Mouse (Mus musculus) CH12.LX (cell line): ENCODE results near the gene Ctdspl2. TPM values are rescaled to one million over a fixed set of nuclear protein-coding genes. Genes with fewer than 3 reads are reported as not detected.
"Not testable (repeated sequence)": the region's sequence is repeated elsewhere in the genome, so short reads cannot be mapped to it uniquely, and the experiment has no call there.

ENCODE experiments used
- DNase-seq: peaks from one replicate; pipeline ENCODE4 v3.0.0-alpha.2; 2013; ENCODE audit errors: extremely low read depth
- H3K27ac ChIP-seq: 2 replicates; pipeline ENCODE4 v1.5.1; 2012; ENCODE audit warnings: low read depth, mild to moderate bottlenecking, control low read depth, moderate library complexity; ENCODE audit not compliant: insufficient read depth
- H3K27me3 ChIP-seq: replicated peaks from 2 replicates; pipeline ENCODE3; 2012; ENCODE audit warnings: inconsistent platforms
- H3K36me3 ChIP-seq, 2 experiments: replicated peaks in 1 of 2; 2 replicates each; pipeline versions ENCODE3 to v1.6.1; 2012; ENCODE audit warnings: inconsistent platforms in 1 of 2, low read length in 1 of 2, mild to moderate bottlenecking in 1 of 2, mixed read lengths in 1 of 2, moderate library complexity in 1 of 2; ENCODE audit not compliant: control insufficient read depth in 1 of 2, insufficient read depth in 1 of 2
- H3K4me1 ChIP-seq, 2 experiments: 2 replicates each; pipeline ENCODE4 v1.6.1; 2012; ENCODE audit warnings: inconsistent platforms in 1 of 2, moderate library complexity in 1 of 2; ENCODE audit not compliant: insufficient read depth in 2 of 2, control insufficient read depth in 1 of 2
- H3K4me2 ChIP-seq: 2 replicates; pipeline ENCODE4 v1.6.1; 2012; ENCODE audit warnings: low read depth, mild to moderate bottlenecking, control low read depth; ENCODE audit not compliant: poor library complexity, insufficient read depth, severe bottlenecking
- H3K4me3 ChIP-seq, 3 experiments: fragments of 150-350 bp in 1 of 3; sonication (generic) in 1 of 3; replicated peaks in 1 of 3; 2 replicates each; pipeline versions ENCODE3 to v1.5.1; 2011 to 2012; ENCODE audit warnings: low read depth in 2 of 3, low read length in 2 of 3, mild to moderate bottlenecking in 2 of 3, moderate library complexity in 2 of 3, control low read depth in 1 of 3, improper control_type of control experiment in 1 of 3, inconsistent platforms in 1 of 3, mixed read lengths in 1 of 3; ENCODE audit not compliant: poor library complexity in 1 of 3
- H3K79me2 ChIP-seq: replicated peaks from 2 replicates; pipeline ENCODE4 v1.6.1; 2012; ENCODE audit warnings: mild to moderate bottlenecking, moderate library complexity; ENCODE audit not compliant: control insufficient read depth, poor library complexity, insufficient read depth, severe bottlenecking; ENCODE audit errors: extremely low read depth
- H3K9ac ChIP-seq: 2 replicates; pipeline ENCODE4 v1.6.1; 2012; ENCODE audit warnings: low read depth, mild to moderate bottlenecking, control low read depth, moderate library complexity; ENCODE audit not compliant: insufficient read depth
- H3K9me3 ChIP-seq: replicated peaks from 2 replicates; pipeline ENCODE3; 2012; ENCODE audit warnings: low read length, inconsistent platforms, mixed read lengths
- CHD1 ChIP-seq: IDR thresholded peaks from 2 replicates; pipeline ENCODE4 v1.6.1; 2012; ENCODE audit warnings: low read depth, low read length, improper control_type of control experiment, inconsistent platforms
- CHD2 ChIP-seq: IDR thresholded peaks from 2 replicates; pipeline ENCODE4 v1.6.1; 2011; ENCODE audit warnings: low read length, improper control_type of control experiment
- CTCF ChIP-seq, 2 experiments: IDR thresholded peaks in 1 of 2; conservative IDR thresholded peaks in 1 of 2; 2 replicates each; pipeline ENCODE4 v1.5.1; 2011 to 2012; ENCODE audit warnings: low read depth in 2 of 2, low read length in 2 of 2, improper control_type of control experiment in 1 of 2, inconsistent platforms in 1 of 2, mild to moderate bottlenecking in 1 of 2, moderate library complexity in 1 of 2
- ELF1 ChIP-seq: IDR thresholded peaks from 2 replicates; pipeline ENCODE4 v1.6.1; 2014; ENCODE audit warnings: low read depth, mild to moderate bottlenecking, inconsistent platforms, low read length, improper control_type of control experiment
- EP300 ChIP-seq: IDR thresholded peaks from 2 replicates; pipeline ENCODE4 v1.6.1; 2011; ENCODE audit warnings: low read length, improper control_type of control experiment
- JUN ChIP-seq: IDR thresholded peaks from 2 replicates; pipeline ENCODE4 v1.6.1; 2011; ENCODE audit warnings: low read depth, mild to moderate bottlenecking, low read length, improper control_type of control experiment, moderate library complexity; ENCODE audit not compliant: insufficient read depth
- KAT2A ChIP-seq: IDR thresholded peaks from 2 replicates; pipeline ENCODE4 v1.6.1; 2012; ENCODE audit warnings: low read length, improper control_type of control experiment, inconsistent platforms; ENCODE audit not compliant: insufficient replicate concordance
- MYC ChIP-seq: IDR thresholded peaks from 2 replicates; pipeline ENCODE4 v1.6.1; 2011; ENCODE audit warnings: low read depth, mild to moderate bottlenecking, improper control_type of control experiment, low read length
- NRF1 ChIP-seq: IDR thresholded peaks from 2 replicates; pipeline ENCODE4 v1.6.1; 2014; ENCODE audit warnings: low read depth, mild to moderate bottlenecking, inconsistent platforms, low read length, improper control_type of control experiment, moderate library complexity
- PAX5 ChIP-seq: IDR thresholded peaks from 2 replicates; pipeline ENCODE4 v1.6.1; 2012; ENCODE audit warnings: low read length, inconsistent platforms, mixed read lengths
- POLR2AphosphoS2 ChIP-seq: IDR thresholded peaks from 2 replicates; pipeline ENCODE4 v1.6.1; 2011; ENCODE audit warnings: low read depth, low read length, improper control_type of control experiment
- RAD21 ChIP-seq: IDR thresholded peaks from 2 replicates; pipeline ENCODE4 v1.6.1; 2011; ENCODE audit warnings: low read depth, mild to moderate bottlenecking, low read length, improper control_type of control experiment, moderate library complexity
- RCOR1 ChIP-seq: conservative IDR thresholded peaks from 2 replicates; pipeline ENCODE4 v1.6.1; 2012; ENCODE audit warnings: low read depth, mild to moderate bottlenecking, inconsistent platforms, low read length, improper control_type of control experiment
- SIN3A ChIP-seq: IDR thresholded peaks from 2 replicates; pipeline ENCODE4 v1.6.1; 2012; ENCODE audit warnings: low read length, improper control_type of control experiment, inconsistent platforms
- SMC3 ChIP-seq: IDR thresholded peaks from 2 replicates; pipeline ENCODE4 v1.6.1; 2011; ENCODE audit warnings: low read depth, low read length, improper control_type of control experiment
- TBP ChIP-seq: conservative IDR thresholded peaks from 2 replicates; pipeline ENCODE4 v1.6.1; 2011; ENCODE audit warnings: low read depth, low read length, improper control_type of control experiment
- TCF12 ChIP-seq: IDR thresholded peaks from 2 replicates; pipeline ENCODE4 v1.6.1; 2014; ENCODE audit warnings: low read depth, mild to moderate bottlenecking, inconsistent platforms, low read length, improper control_type of control experiment
- USF1 ChIP-seq: IDR thresholded peaks from 2 replicates; pipeline ENCODE4 v1.6.1; 2014; ENCODE audit warnings: low read depth, mild to moderate bottlenecking, inconsistent platforms, low read length, improper control_type of control experiment
- USF2 ChIP-seq: conservative IDR thresholded peaks from 2 replicates; pipeline ENCODE4 v1.6.1; 2011; ENCODE audit warnings: low read depth, low read length, improper control_type of control experiment
- ZC3H11A ChIP-seq: IDR thresholded peaks from 2 replicates; pipeline ENCODE4 v1.6.1; 2012; ENCODE audit warnings: low read depth, mild to moderate bottlenecking, inconsistent platforms, low read length, improper control_type of control experiment
- ZKSCAN1 ChIP-seq: IDR thresholded peaks from 2 replicates; pipeline ENCODE4 v1.6.1; 2012; ENCODE audit warnings: low read depth, inconsistent platforms, low read length, improper control_type of control experiment, borderline replicate concordance
- ZNF384 ChIP-seq: IDR thresholded peaks from 2 replicates; pipeline ENCODE4 v1.6.1; 2012; ENCODE audit warnings: low read depth, low read length, improper control_type of control experiment, inconsistent platforms
- dilution Hi-C: fragments of 300-500 bp; cut with MboI; formaldehyde crosslinking; loops from 2 replicates; pipeline ENCODE4 v1.14.3; 2020; ENCODE audit warnings: low sequenced_read_pairs; ENCODE audit not compliant: extremely low pct_unique_long_range_greater_than_20kb, extremely low pct_ligation_motif_present
- in situ Hi-C: fragments of 300-500 bp; cut with MboI; formaldehyde crosslinking; loops from 3 replicates; pipeline ENCODE4 v1.14.3; 2019; ENCODE audit warnings: low sequenced_read_pairs, low pct_ligation_motif_present, low pct_unique_long_range_greater_than_20kb, mixed read lengths
- polyA plus RNA-seq: library from polyadenylated mRNA; unstranded; fragments of >175 nt; gene quantifications from 2 replicates; pipeline ENCODE4 v1.2.1, GENCODE M21; 2012; ENCODE audit warnings: low read depth; ENCODE audit not compliant: insufficient read length
- total RNA-seq, 2 experiments: library from RNA; depleted of rRNA; stranded (reverse); fragments of 300-350 nt in 1 of 2; fragments of >200 nt in 1 of 2; gene quantifications; 2 replicates each; pipeline ENCODE4 v1.2.3; 2012 to 2014

Gene Ctdspl2
- total and polyA plus RNA-seq, 3 experiments: 24.0 to 55.8 (median 28.5) TPM

GRCm38 (mm10) chr2:122022284-122022683 lies 66.5 kb downstream of the Ctdspl2 start:
- dilution Hi-C loops: no loop called here

GRCm38 (mm10) chr2:122027091-122027490 lies 71.3 kb downstream of the Ctdspl2 start:
- H3K27me3 ChIP-seq, DNase-seq: not testable (repeated sequence)
- peak; percentile 3; the same call in 1 of the 2 replicates for TF ChIP-seq ZNF384
- TF ChIP-seq, all 38 proteins: peak for 1; not testable (repeated sequence) for 37
- H3K79me2 ChIP-seq: peaks cover 32% of the 10 kb centered on the region
- dilution Hi-C loops, H3K9me3 ChIP-seq, H3K4me3 ChIP-seq, H3K27ac ChIP-seq: not testable (repeated sequence)
- 0 out of 2 replicates have a peak overlapping the region, but pooled peaks have one; percentile 90 for H3K4me2 ChIP-seq
- H3K9ac ChIP-seq: 0 out of 2 replicates have a peak overlapping the region, but pooled peaks have one; percentile 83
- in situ Hi-C loops: loop anchor here (10.0 to 25.0 kb wide), 2 partner anchors 152 to 465 kb away; no protein-coding TSS in a partner anchor
- H3K4me1 ChIP-seq: peaks cover 0 to 19% of the 10 kb centered on the region in 2 experiments; a peak in 2 of 4 replicates
- H3K36me3 ChIP-seq: peaks cover 0 to 11% of the 10 kb centered on the region in 2 experiments

More at GRCm38 (mm10) chr2:122022284-122022683, 66.5 kb downstream of the Ctdspl2 start:
- no peak overlapping the region for H3K4me3 ChIP-seq
- no peaks in the 10 kb centered on the region for H3K79me2 ChIP-seq
- no peak overlapping the region for H3K27ac ChIP-seq
- TF ChIP-seq CHD1 (no peak), NRF1 (no peak), ELF1 (no peak), RCOR1 (no peak), POLR2AphosphoS2 (no peak), TCF12 (no peak), CHD2 (no peak), CTCF (conservative IDR thresholded peaks at IDR 0.05 in 1 of 2, IDR thresholded peaks at IDR 0.05 in 1 of 2; ENCODE audit: low read depth in 2 of 2, low read length in 2 of 2) (peak; percentile 48 to 62), USF1 (no peak), PAX5 (no peak), RAD21 (peak; percentile 56), ZC3H11A (no peak), SMC3 (peak; percentile 15; the same call in 1 of the 2 replicates), TBP (no peak), SIN3A (no peak), ZNF384 (no peak), ZKSCAN1 (no peak), JUN (no peak), KAT2A (no peak), MYC (peak; percentile 85), EP300 (no peak), USF2 (no peak)
- TF ChIP-seq, all 38 proteins: peak for 4
- Histone ChIP-seq H3K4me2 (no peak overlapping the region), H3K27me3 (no peaks in the 10 kb centered on the region), H3K9me3 (no peaks in the 10 kb centered on the region), H3K36me3 (no peaks in the 10 kb centered on the region), H3K4me1 (peaks cover 0 to 20% of the 10 kb centered on the region in 2 experiments; a peak in 2 of 4 replicates), H3K9ac (no peak overlapping the region)
- DNase-seq: peak; percentile 33
- in situ Hi-C loops: loop anchor here (10.0 kb wide), 1 partner anchor 147 kb away; no protein-coding TSS in a partner anchor
